Mouse (Mus musculus) brain, embryonic 14.5 days (tissue): ENCODE measurements around the gene Grb2. TPM values are rescaled to one million over a fixed set of nuclear protein-coding genes. Genes with fewer than 3 reads are reported as not detected.

Experiments used
- DNase-seq: peaks from one replicate; pipeline ENCODE4 v3.0.0-alpha.2; 2011; ENCODE audit warnings: low read depth
- CTCF ChIP-seq: fragments of 200-500 bp; IDR thresholded peaks from 2 replicates; pipeline ENCODE4 v1.5.1; 2012; ENCODE audit warnings: inconsistent platforms, mild to moderate bottlenecking, moderate library complexity, borderline replicate concordance; ENCODE audit not compliant: insufficient read depth, insufficient read length; ENCODE audit errors: extremely low read depth
- POLR2A ChIP-seq: fragments of 200-500 bp; IDR thresholded peaks from 2 replicates; pipeline ENCODE4 v1.6.1; 2012; ENCODE audit warnings: mild to moderate bottlenecking, inconsistent platforms, borderline replicate concordance; ENCODE audit not compliant: poor library complexity, insufficient read depth, insufficient read length, severe bottlenecking; ENCODE audit errors: extremely low read depth
- polyA plus RNA-seq: library from polyadenylated mRNA; depleted of rRNA; stranded (reverse); fragments of >200 nt; gene quantifications from 2 replicates; pipeline ENCODE4 v1.2.3, GENCODE M21; 2012

Gene Grb2
- polyA plus RNA-seq, 1 experiment = 127 TPM

- DNase-seq = peak; percentile 65
- TF ChIP-seq POLR2A = no peak
- no peak for TF ChIP-seq CTCF
Observed at GRCm38 (mm10) chr11:115737608-115738208, 29.3 kb upstream of the Grb2 start.

GRCm38 (mm10) chr11:115734041-115734686 lies 25.8 kb upstream of the Grb2 start:
- DNase-seq = peak; percentile 67
- TF ChIP-seq CTCF (no peak), POLR2A (no peak)

GRCm38 (mm10) chr11:115723231-115723630 lies 14.8 kb upstream of the Grb2 start:
- no peak for DNase-seq
- no peak for TF ChIP-seq POLR2A
- TF ChIP-seq CTCF = no peak

GRCm38 (mm10) chr11:115722638-115723037 lies 14.2 kb upstream of the Grb2 start:
- TF ChIP-seq POLR2A (no peak), CTCF (peak; percentile 99)
- peak; percentile 85 for DNase-seq

GRCm38 (mm10) chr11:115717660-115718390 lies 9.4 kb upstream of the Grb2 start:
- peak; percentile 6 for DNase-seq
- no peak for TF ChIP-seq POLR2A
- peak; percentile 32; the same call in 1 of the 2 replicates for TF ChIP-seq CTCF

- DNase-seq = no peak
- TF ChIP-seq POLR2A = no peak
- no peak for TF ChIP-seq CTCF
Observed at GRCm38 (mm10) chr11:115716410-115717338, 8.3 kb upstream of the Grb2 start.

- peak; percentile 65; the same call in 1 of the 2 replicates for TF ChIP-seq CTCF
- TF ChIP-seq POLR2A = no peak
- DNase-seq = peak; percentile 51
Observed at GRCm38 (mm10) chr11:115714491-115714890, 6.1 kb upstream of the Grb2 start.

GRCm38 (mm10) chr11:115713447-115713846 lies 5.0 kb upstream of the Grb2 start:
- DNase-seq = no peak
- TF ChIP-seq POLR2A (no peak), CTCF (no peak)

GRCm38 (mm10) chr11:115712674-115713298 lies 4.4 kb upstream of the Grb2 start:
- TF ChIP-seq CTCF (no peak), POLR2A (no peak)
- no peak for DNase-seq

GRCm38 (mm10) chr11:115712268-115712667 lies 3.9 kb upstream of the Grb2 start:
- no peak for DNase-seq
- TF ChIP-seq CTCF (no peak), POLR2A (no peak)
